Mouse (Mus musculus): Measurements from ENCODE around the gene Nf1. TPM values are rescaled to one million over a fixed set of nuclear protein-coding genes. Genes with fewer than 3 reads are reported as not detected.
A peak's percentile ranks its signal among the peaks of the same experiment; 100 is the strongest.

Gene Nf1
- polyA plus RNA-seq, 1 experiment from 2014 or later = 6.1 TPM

DNA sequence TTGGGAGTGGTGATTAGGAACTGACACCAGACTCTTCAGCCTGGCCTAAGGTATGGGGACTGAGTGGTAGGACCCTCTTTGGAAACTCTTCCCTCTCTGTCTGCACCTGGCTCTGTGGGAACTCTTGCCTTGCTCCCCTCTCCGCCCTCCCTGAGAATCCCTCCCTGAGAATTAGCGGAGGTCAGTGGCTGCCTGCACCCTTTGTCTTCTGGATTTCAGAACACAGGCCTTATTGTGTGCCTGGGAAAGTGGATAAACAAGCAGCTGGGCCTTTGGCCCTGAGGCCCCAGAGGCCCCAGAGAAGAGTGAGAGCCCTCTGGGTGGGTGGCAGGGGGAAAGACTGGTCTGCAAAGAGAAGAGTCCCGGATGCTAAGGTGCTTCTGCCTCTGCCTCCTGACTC lies 273.6 kb downstream of the Nf1 start:
- H3K27ac ChIP-seq (replicated peaks) = no peak overlapping the region
- H3K9me3 ChIP-seq = no peaks in the 10 kb centered on the region
- H3K27me3 ChIP-seq = no peaks in the 10 kb centered on the region
- H3K9ac ChIP-seq = 0 out of 2 replicates have a peak overlapping the region, but pooled peaks have one; percentile 38
- H3K4me2 ChIP-seq = no peak overlapping the region
- ATAC-seq (ENCODE audit: low read depth) = no peak
- WGBS = 4% methylated on average over 3 of the region's 3 CpGs
- H3K36me3 ChIP-seq = 0 out of 2 replicates have a peak, but pooled peaks cover 2% of the 10 kb centered on the region
- H3K4me1 ChIP-seq (replicated peaks) = peaks cover 61% of the 10 kb centered on the region
- H3K4me3 ChIP-seq = no peak overlapping the region

DNA sequence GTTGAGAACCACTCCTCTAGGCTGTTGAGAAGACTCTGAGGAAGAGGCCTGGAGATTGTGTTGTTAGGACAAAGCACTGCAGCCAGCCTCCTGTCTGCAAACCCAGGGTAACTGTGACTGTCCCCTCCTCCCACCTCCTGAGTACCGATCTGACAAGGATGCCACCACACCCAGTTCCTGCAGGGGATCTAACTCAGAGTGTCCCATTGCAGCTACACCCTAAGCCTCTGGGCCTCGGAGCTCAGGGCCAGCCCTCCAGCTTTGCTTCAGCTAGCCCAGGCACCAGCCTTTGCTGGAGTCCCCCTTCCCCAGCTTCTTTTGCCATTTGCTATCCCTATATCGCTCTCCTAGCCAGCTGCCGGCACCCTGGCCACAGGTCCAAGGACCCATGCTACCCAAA lies 274.2 kb downstream of the Nf1 start:
- ATAC-seq (ENCODE audit: low read depth) = no peak
- Histone ChIP-seq H3K36me3 (no peaks in the 10 kb centered on the region), H3K9me3 (no peaks in the 10 kb centered on the region), H3K27ac (replicated peaks) (no peak overlapping the region), H3K27me3 (no peaks in the 10 kb centered on the region), H3K9ac (no peak overlapping the region), H3K4me3 (no peak overlapping the region), H3K4me2 (no peak overlapping the region), H3K4me1 (replicated peaks) (peaks cover 56% of the 10 kb centered on the region)
- 59% methylated on average over 4 of the region's 4 CpGs for WGBS

DNA sequence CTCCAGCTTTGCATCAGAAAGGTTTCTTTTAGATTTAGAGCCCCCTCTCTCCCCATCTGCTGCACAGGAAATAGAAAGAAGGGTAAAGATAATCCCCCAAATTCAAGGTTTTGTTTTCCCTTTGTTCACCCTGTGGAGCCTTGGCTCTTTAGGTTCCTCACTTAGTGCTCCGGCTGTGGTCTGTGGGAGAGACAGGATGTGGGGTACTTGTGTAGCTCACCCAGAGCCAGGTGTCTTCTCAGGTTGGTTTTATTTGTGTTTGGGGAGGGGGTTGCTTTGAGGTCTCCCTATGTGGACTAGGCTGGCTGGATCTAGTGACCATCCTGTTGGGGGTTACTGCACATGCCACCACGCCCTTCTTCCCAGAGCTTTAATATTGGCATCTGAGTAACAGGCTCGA lies 275.4 kb downstream of the Nf1 start:
- no peak for ATAC-seq (ENCODE audit: low read depth)
- Histone ChIP-seq H3K36me3 (peaks cover under 1% of the 10 kb centered on the region; the same call in 1 of the 2 replicates), H3K4me3 (no peak overlapping the region), H3K27ac (replicated peaks) (no peak overlapping the region), H3K4me1 (replicated peaks) (peaks cover 49% of the 10 kb centered on the region), H3K9ac (no peak overlapping the region), H3K4me2 (no peak overlapping the region), H3K9me3 (no peaks in the 10 kb centered on the region), H3K27me3 (no peaks in the 10 kb centered on the region)
- 93% methylated on average over 3 of the region's 3 CpGs for WGBS

DNA sequence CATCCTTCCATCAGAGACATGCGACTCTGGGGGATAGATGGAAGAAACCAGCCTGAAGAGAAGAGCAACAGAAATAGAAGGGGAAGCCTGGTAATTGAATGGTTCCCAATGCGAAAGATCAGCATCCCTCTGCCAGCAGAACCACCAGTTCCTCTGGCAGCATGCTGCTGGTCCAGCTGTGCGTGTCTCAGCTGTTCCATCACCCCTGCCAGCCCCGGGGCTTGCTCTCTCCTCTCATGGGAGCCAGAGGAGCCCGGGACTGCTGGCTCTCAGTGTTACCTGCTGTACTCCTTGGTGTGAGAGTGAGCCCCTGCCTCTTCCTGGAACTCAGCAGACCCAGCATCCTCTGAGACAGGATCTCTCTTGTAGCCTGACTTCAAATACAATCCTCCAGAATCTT lies 276.4 kb downstream of the Nf1 start:
- 49% methylated on average over 5 of the region's 5 CpGs for WGBS
- H3K27ac ChIP-seq (replicated peaks) = 0 out of 2 replicates have a peak overlapping the region, but pooled peaks have one; percentile 2

DNA sequence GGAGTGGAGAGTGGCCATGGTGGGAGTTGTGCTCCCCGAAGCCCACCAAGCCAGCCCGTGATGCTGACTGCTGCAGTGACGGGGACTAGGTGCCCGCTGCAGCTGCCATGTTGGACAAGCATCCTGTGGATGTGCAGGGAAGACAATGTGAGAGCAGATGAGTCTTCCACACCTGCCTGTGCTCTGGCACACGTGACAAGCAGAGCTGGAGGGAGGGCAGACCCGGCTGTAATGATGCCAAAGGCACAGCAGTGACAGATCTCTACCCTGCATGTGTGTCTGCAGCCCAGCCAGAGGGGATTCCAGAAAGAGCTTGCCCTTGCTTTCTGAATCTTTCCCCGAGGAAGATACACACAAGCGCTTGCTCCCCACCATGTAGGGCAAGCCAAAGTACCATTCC lies 278.5 kb downstream of the Nf1 start:
- 89% methylated on average over 8 of the region's 8 CpGs for WGBS
- ATAC-seq (ENCODE audit: low read depth) = no peak
- H3K4me3 ChIP-seq = no peak overlapping the region
- no peak overlapping the region for H3K9ac ChIP-seq
- H3K36me3 ChIP-seq = peaks cover 30% of the 10 kb centered on the region
- H3K27me3 ChIP-seq = no peaks in the 10 kb centered on the region
- H3K9me3 ChIP-seq = no peaks in the 10 kb centered on the region
- H3K4me2 ChIP-seq = no peak overlapping the region
- peaks cover 24% of the 10 kb centered on the region for H3K4me1 ChIP-seq (replicated peaks)
- no peak overlapping the region for H3K27ac ChIP-seq (replicated peaks)

More for the DNA sequence above, 276.4 kb downstream of the Nf1 start:
- peaks cover 10% of the 10 kb centered on the region for H3K36me3 ChIP-seq
- ATAC-seq (ENCODE audit: low read depth) = no peak
- H3K4me1 ChIP-seq (replicated peaks) = peaks cover 39% of the 10 kb centered on the region
- no peaks in the 10 kb centered on the region for H3K27me3 ChIP-seq
- H3K9ac ChIP-seq = no peak overlapping the region
- H3K4me3 ChIP-seq = no peak overlapping the region
- H3K4me2 ChIP-seq = no peak overlapping the region
- H3K9me3 ChIP-seq = no peaks in the 10 kb centered on the region

DNA sequence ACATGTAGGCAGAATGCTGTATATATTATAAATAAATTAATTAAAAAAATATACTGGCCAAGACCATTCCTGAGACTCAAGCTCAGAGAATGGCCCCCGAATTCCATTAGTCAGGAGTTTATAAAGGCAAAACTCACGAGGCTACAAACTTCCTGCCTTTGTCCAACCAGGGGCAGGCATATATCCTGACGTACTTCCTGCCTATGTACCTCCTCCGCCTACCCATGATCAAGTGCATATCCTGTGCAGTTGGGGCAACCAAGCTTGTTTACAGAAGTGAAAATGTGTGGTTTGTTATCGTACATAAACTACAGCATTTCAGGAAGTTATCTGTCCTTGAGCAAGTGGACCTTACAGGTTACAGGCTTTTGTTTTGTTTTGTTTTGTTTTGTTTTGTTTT lies 283.5 kb downstream of the Nf1 start:
- Histone ChIP-seq H3K27me3 (no peaks in the 10 kb centered on the region), H3K9ac (no peak overlapping the region), H3K36me3 (peaks cover 32% of the 10 kb centered on the region), H3K4me1 (replicated peaks) (peaks cover 13% of the 10 kb centered on the region), H3K4me2 (no peak overlapping the region), H3K27ac (replicated peaks) (no peak overlapping the region), H3K4me3 (no peak overlapping the region), H3K9me3 (no peaks in the 10 kb centered on the region)
- no peak for ATAC-seq (ENCODE audit: low read depth)
- 85% methylated on average over 5 of the region's 5 CpGs for WGBS

DNA sequence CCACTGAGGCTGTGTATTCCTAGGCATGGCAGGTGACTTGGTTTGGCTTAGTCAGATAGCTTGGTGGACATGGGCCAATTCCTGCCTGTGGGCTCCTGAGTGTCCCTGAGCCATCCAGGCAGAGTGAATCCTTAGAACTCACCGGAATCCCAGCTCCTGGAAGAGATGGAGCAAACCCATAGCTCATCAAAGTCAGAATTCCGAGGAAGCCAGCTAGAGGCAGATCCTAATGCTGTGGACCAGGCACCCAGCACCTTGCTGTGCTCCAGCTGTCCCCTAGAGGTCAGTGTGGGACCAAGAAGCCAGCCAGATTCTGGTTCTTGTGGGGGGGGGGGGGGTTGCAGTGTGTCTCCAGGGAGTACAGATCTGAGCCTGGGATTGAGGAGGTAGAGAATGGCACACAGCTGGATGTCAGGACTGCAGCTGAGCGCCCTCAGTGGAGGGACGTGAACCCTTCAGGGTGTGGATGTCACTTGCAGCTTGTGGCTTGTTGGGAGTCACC lies 285.4 kb downstream of the Nf1 start:
- no peaks in the 10 kb centered on the region for H3K9me3 ChIP-seq
- H3K36me3 ChIP-seq = peaks cover 32% of the 10 kb centered on the region
- no peak overlapping the region for H3K4me2 ChIP-seq
- no peak overlapping the region for H3K27ac ChIP-seq (replicated peaks)
- WGBS = 28% methylated on average over 4 of the region's 4 CpGs
- peaks cover 13% of the 10 kb centered on the region for H3K4me1 ChIP-seq (replicated peaks)
- H3K4me3 ChIP-seq = no peak overlapping the region
- no peaks in the 10 kb centered on the region for H3K27me3 ChIP-seq
- peak; percentile 36; the same call in 1 of the 2 replicates for ATAC-seq (ENCODE audit: low read depth)
- no peak overlapping the region for H3K9ac ChIP-seq

DNA sequence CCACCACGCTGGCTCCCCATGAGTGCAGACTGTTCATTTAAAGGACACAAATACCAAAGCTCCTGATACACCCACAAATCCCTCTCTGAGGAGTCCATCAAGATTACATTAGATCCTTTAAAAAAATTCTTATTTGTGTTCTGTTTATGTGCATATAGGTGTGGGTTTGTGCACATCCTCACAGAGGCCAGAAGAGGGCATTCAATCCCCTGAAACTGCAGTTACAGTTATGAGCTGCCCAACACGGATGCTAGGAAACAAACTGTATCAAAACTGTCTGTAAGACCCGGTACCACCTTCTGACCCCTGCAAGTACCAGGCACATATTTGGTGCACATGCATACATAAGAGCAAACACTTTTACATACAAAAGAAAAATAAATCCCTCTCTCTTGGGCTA lies 289.2 kb downstream of the Nf1 start:
- H3K4me2 ChIP-seq = no peak overlapping the region
- H3K4me1 ChIP-seq (replicated peaks) = peaks cover 7% of the 10 kb centered on the region; the same call in 1 of the 2 replicates
- peaks cover 18% of the 10 kb centered on the region for H3K36me3 ChIP-seq
- H3K27me3 ChIP-seq = no peaks in the 10 kb centered on the region
- H3K27ac ChIP-seq (replicated peaks) = no peak overlapping the region
- no peaks in the 10 kb centered on the region for H3K9me3 ChIP-seq
- 77% methylated on average over 3 of the region's 3 CpGs for WGBS
- ATAC-seq (ENCODE audit: low read depth) = no peak
- H3K9ac ChIP-seq = no peak overlapping the region
- no peak overlapping the region for H3K4me3 ChIP-seq

DNA sequence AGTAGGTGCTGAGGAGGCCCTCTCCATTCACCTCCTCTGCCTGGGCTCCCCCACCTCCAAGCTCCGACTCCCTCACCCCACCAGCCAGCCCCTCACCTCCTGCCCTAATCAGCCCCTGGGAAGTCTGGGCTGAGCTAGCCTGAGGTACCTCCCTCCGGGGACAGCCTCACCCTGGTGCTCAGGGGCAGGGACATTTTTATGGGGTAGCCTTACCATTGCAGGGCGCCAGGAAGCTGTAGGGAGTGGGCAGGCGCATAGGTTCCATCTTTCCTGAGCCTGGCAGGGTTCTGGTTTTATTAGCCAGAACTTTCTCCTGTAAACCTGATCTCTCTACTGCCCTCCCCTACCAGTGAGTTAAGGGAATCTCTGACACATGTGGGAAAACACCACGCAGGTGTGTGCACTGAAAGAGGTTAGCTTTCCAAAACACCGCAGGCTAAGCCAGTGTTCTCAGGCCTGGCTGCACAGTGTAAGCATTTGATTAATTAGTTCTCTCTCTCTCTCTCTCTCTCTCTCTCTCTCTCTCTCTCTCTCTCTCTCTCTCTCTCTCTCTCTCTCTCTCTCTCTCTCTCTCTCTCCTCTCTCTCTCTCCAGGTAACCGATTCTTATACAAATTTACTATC lies 290.4 kb downstream of the Nf1 start:
- no peak for ATAC-seq (ENCODE audit: low read depth)
- H3K4me1 ChIP-seq (replicated peaks) = peaks cover 4% of the 10 kb centered on the region; the same call in 1 of the 2 replicates
- no peak overlapping the region for H3K4me2 ChIP-seq
- no peaks in the 10 kb centered on the region for H3K27me3 ChIP-seq
- 76% methylated on average over 7 of the region's 7 CpGs for WGBS
- no peaks in the 10 kb centered on the region for H3K9me3 ChIP-seq
- H3K9ac ChIP-seq = no peak overlapping the region
- H3K36me3 ChIP-seq = peaks cover 24% of the 10 kb centered on the region
- no peak overlapping the region for H3K4me3 ChIP-seq
- H3K27ac ChIP-seq (replicated peaks) = no peak overlapping the region

DNA sequence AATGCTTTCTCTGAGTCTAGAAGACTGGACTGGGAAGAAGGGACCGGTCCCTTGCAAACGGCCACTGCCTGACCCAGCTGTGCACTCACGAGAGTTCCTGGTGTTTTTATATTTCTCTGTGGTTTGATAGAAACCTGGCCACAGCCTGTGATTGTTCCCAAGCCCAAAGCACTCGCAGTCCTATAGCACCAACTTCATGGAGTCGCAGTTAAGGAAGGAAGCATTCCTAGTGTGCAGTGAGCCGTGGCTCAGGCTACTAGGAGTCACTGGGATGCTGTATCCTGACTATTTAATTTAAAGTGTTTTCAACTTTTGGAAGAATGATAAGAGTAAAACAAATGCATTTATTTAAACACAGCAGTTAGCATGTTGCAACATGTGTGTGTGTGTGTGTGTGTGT lies 291.0 kb downstream of the Nf1 start:
- no peaks in the 10 kb centered on the region for H3K27me3 ChIP-seq
- no peaks in the 10 kb centered on the region for H3K9me3 ChIP-seq
- no peak overlapping the region for H3K27ac ChIP-seq (replicated peaks)
- H3K36me3 ChIP-seq = peaks cover 24% of the 10 kb centered on the region
- H3K4me2 ChIP-seq = no peak overlapping the region
- no peaks in the 10 kb centered on the region for H3K4me1 ChIP-seq (replicated peaks)
- no peak for ATAC-seq (ENCODE audit: low read depth)
- 36% methylated on average over 6 of the region's 6 CpGs for WGBS
- H3K4me3 ChIP-seq = no peak overlapping the region
- no peak overlapping the region for H3K9ac ChIP-seq

Other genes with a start within 250 kb of the Nf1 start
- 4.6 and 4.8 TPM in 2 replicates for gene Ksr1, start 193.3 kb upstream of the Nf1 start, polyA plus RNA-seq (2015; fragmentation: Nextera tagmentation; extraction: Ambion mirVana)
- 492 and 532 TPM in 2 replicates for gene Wsb1, start 85.0 kb upstream of the Nf1 start, polyA plus RNA-seq (2015; fragmentation: Nextera tagmentation; extraction: Ambion mirVana)
- gene Gm9964, start 42.8 kb upstream of the Nf1 start, polyA plus RNA-seq (2015; fragmentation: Nextera tagmentation; extraction: Ambion mirVana) = not detected in 2 replicates
- gene Omg, start 164.4 kb downstream of the Nf1 start, polyA plus RNA-seq (2015; fragmentation: Nextera tagmentation; extraction: Ambion mirVana) = 1.5 and 2.4 TPM in 2 replicates
- 0.65 and 0.87 TPM in 2 replicates for gene Evi2b, start 184.1 kb downstream of the Nf1 start, polyA plus RNA-seq (2015; fragmentation: Nextera tagmentation; extraction: Ambion mirVana)
- gene Evi2, start 190.9 kb downstream of the Nf1 start, polyA plus RNA-seq (2015; fragmentation: Nextera tagmentation; extraction: Ambion mirVana) = 0.63 TPM in 2 replicates
- gene Evi2a, start 190.9 kb downstream of the Nf1 start, polyA plus RNA-seq (2015; fragmentation: Nextera tagmentation; extraction: Ambion mirVana) = 3.5 and 3.8 TPM in 2 replicates